ENCODE assay signal across 8 mouse cellular contexts in the genomic region with DNA sequence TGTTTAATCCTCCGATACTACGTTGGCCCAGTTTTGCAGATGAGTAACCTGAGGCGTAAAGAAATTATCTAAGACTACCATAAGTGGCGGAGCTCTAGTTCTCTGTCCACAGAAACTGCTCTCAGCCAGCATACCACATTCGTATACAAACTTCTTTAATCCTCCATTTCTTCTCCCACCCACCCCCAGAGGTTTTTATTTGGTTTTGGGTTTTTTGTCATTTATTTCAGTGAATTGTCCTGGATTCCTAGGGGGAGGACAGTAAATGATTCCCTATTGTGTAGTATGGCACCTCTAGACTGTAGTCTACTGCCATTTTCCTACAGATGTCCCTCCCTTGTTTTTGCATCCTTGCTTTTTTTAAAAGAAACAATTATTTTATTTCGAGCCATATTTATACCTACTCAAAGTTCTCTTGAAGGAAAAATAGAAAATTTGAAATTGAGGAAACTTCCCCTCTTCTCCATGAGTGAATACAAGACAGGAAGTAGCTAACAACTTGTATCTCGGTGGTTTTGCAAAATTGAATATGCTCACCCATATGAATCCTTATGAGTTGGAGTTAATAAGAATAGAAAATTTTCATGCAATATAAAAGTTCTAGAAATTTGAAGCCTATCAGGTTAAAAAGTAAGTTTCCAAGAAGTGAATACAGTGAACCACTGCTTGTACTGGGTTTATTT. TPM values are rescaled to one million over a fixed set of nuclear protein-coding genes. Genes with fewer than 3 reads are reported as not detected.
DNase-seq lines count a peak whose midpoint lies in the region; ATAC-seq and TF ChIP-seq lines count a peak whose summit lies in the region.

No protein-coding gene starts in this region.

- peak overlapping the region; percentile 57 for H3K4me3 ChIP-seq in kidney, adult 2 months (ENCODE audit: insufficient read depth, low read depth, low read length)
- H3K4me3 ChIP-seq in forebrain, embryonic 14.5 days (ENCODE audit: low read depth, low read length): peak overlapping the region; percentile 75
- peak overlapping the region; percentile 86 for H3K4me3 ChIP-seq in macrophage (ENCODE audit: inconsistent target)

- 8% methylated on average over 7 of the region's 7 CpGs for WGBS in kidney, adult 2 months
- 19% methylated on average over 7 of the region's 7 CpGs for WGBS in forebrain, embryonic 14.5 days
- 4% methylated on average over 7 of the region's 7 CpGs for WGBS in macrophage (ENCODE audit: missing documents)

- peaks cover 55% of the 10 kb centered on the region for H3K79me2 ChIP-seq in macrophage (ENCODE audit: inconsistent target)

- peak overlapping the region; percentile 73 for H3K4me2 ChIP-seq in forebrain, embryonic 14.5 days (ENCODE audit: low read length)

- no peak for ATAC-seq in forebrain, embryonic 14.5 days
- no peak for ATAC-seq in granulocyte monocyte progenitor cell, adult 5-6 weeks (replicated peaks; ENCODE audit: poor library complexity, severe bottlenecking)

- intact Hi-C loops in left cerebral cortex, postnatal 36 days (cut with DNase I): loop anchor here (2.0 kb wide), 1 partner anchor 109 kb away; a partner anchor contains a TSS

- TF ChIP-seq POLR2A in kidney, adult 2 months (IDR thresholded peaks at IDR 0.05; ENCODE audit: low read depth, low read length): no peak

- no peaks in the 10 kb centered on the region; the same call in 1 of the 2 replicates for H3K36me3 ChIP-seq in kidney, adult 2 months (ENCODE audit: control insufficient read depth, insufficient read depth, low read length)
- no peaks in the 10 kb centered on the region for H3K36me3 ChIP-seq in forebrain, embryonic 14.5 days (ENCODE audit: control insufficient read depth, insufficient read depth, low read length)
- H3K36me3 ChIP-seq in macrophage (ENCODE audit: inconsistent target): no peaks in the 10 kb centered on the region

- peak overlapping the region; percentile 89; the same call in 1 of the 2 replicates for H3K27ac ChIP-seq in kidney, adult 2 months (ENCODE audit: insufficient read depth, low read depth, low read length)
- H3K27ac ChIP-seq in forebrain, embryonic 14.5 days (ENCODE audit: low read depth, low read length): peak overlapping the region; percentile 84; the same call in 1 of the 2 replicates
- H3K27ac ChIP-seq in macrophage: peak overlapping the region; percentile 61

- peaks cover 8% of the 10 kb centered on the region; the same call in 1 of the 2 replicates for H3K4me1 ChIP-seq in kidney, adult 2 months (ENCODE audit: control insufficient read depth, insufficient read depth, low read length)
- peaks cover 4% of the 10 kb centered on the region for H3K4me1 ChIP-seq in forebrain, embryonic 14.5 days (ENCODE audit: control insufficient read depth, insufficient read depth, low read length)

- H3K9me3 ChIP-seq in forebrain, embryonic 14.5 days (replicated peaks; ENCODE audit: control insufficient read depth, low read length): no peaks in the 10 kb centered on the region

- H3K9ac ChIP-seq in forebrain, embryonic 14.5 days (ENCODE audit: low read length): peak overlapping the region; percentile 87

- no peak for DNase-seq in kidney, adult 2 months
- DNase-seq in kidney, postnatal 14 days: no peak
- peak; percentile 28 for DNase-seq in MEL-GATA-1-ER (ENCODE audit: extremely low read depth, low read depth)
- DNase-seq in forebrain, embryonic 14.5 days (ENCODE audit: low spot score): no peak
- DNase-seq in right cerebral cortex, adult 2 months (ENCODE audit: low spot score in 2 of 2): no peak
- no peak for DNase-seq in left cerebral cortex, postnatal 36 days (ENCODE audit: low spot score in 2 of 2)

- no peaks in the 10 kb centered on the region for H3K27me3 ChIP-seq in kidney, adult 2 months (replicated peaks; ENCODE audit: control insufficient read depth, insufficient read depth, low read length)
- H3K27me3 ChIP-seq in forebrain, embryonic 14.5 days (replicated peaks; ENCODE audit: control insufficient read depth, insufficient read depth, low read length): no peaks in the 10 kb centered on the region

- no peak for TF ChIP-seq CTCF in kidney, adult 2 months (conservative IDR thresholded peaks at IDR 0.05; ENCODE audit: insufficient read depth, insufficient read length, low read depth, low read length)

RNA-seq across cellular contexts. Expression of a gene that starts 0.7 kb away (rescaled TPM):
- polyA plus RNA-seq in kidney, adult 2 months (2012; rRNA removed): 29.4 and 35.5 TPM in 2 replicates
- polyA plus RNA-seq in forebrain, embryonic 14.5 days (2014; fragmentation: Nextera tagmentation; extraction: Ambion mirVana): 1.7 TPM in 2 replicates
- total RNA-seq in macrophage (2018; cell fraction: chromatin; rRNA removed): 10 to 100 TPM in 4 of 26 experiments, 1 to 10 TPM in 22; 3.5 to 16.3 (median 7.4) TPM
- 10 to 100 TPM in 1 of 26 experiments, 1 to 10 TPM in 11, under 1 TPM in 14; 0.55 to 31.1 (median 0.89) TPM for total RNA-seq in macrophage (2018; cell fraction: cytosol; rRNA removed)
- 10 to 100 TPM in 5 of 26 experiments, 1 to 10 TPM in 20, under 1 TPM in 1; 0.58 to 26.6 (median 3.9) TPM for total RNA-seq in macrophage (2018; cell fraction: nucleus; rRNA removed)
- polyA plus RNA-seq in macrophage (2018): 0.50 to 0.74 TPM (median 0.52 TPM) in 3 replicates
- 0.32 TPM in 1 of 2 replicates, not detected in the other for total RNA-seq in granulocyte monocyte progenitor cell, adult 5-6 weeks (2014; fragmentation: Nextera tagmentation)
- 0.52 and 0.82 TPM in 2 replicates for total RNA-seq in granulocyte monocyte progenitor cell, adult 5-6 weeks (2017)
- total RNA-seq in left cerebral cortex, postnatal 36 days (2021): 1 to 10 TPM; 2.0 to 2.1 TPM

RNA-seq across cellular contexts. Expression of a gene that starts 1.0 kb away (rescaled TPM):
- 4.9 and 6.0 TPM in 2 replicates for polyA plus RNA-seq in kidney, adult 2 months (2012; rRNA removed)
- 48.3 and 60.0 TPM in 2 replicates for polyA plus RNA-seq in forebrain, embryonic 14.5 days (2014; fragmentation: Nextera tagmentation; extraction: Ambion mirVana)
- 10 to 100 TPM; 14.8 to 66.9 (median 38.8) TPM for total RNA-seq in macrophage (2018; cell fraction: chromatin; rRNA removed)
- 10 to 100 TPM in 10 of 26 experiments, 1 to 10 TPM in 16; 5.7 to 14.2 (median 9.5) TPM for total RNA-seq in macrophage (2018; cell fraction: cytosol; rRNA removed)
- total RNA-seq in macrophage (2018; cell fraction: nucleus; rRNA removed): 10 to 100 TPM; 23.6 to 84.4 (median 39.7) TPM
- 8.7 to 14.4 TPM (median 10.6 TPM) in 3 replicates for polyA plus RNA-seq in macrophage (2018)
- total RNA-seq in granulocyte monocyte progenitor cell, adult 5-6 weeks (2014; fragmentation: Nextera tagmentation): 57.5 and 60.2 TPM in 2 replicates
- total RNA-seq in granulocyte monocyte progenitor cell, adult 5-6 weeks (2017): 28.0 and 45.7 TPM in 2 replicates
- 10 to 100 TPM; 14.4 to 19.9 TPM for total RNA-seq in left cerebral cortex, postnatal 36 days (2021)

Comparison
In these comparisons a context has a peak if more than half of its experiments do, and no peak if none do; other contexts are left out.
1. RNA of a gene that starts 0.7 kb away (polyA plus RNA-seq): 29.4 to 35.5 TPM in kidney, adult 2 months; 1.7 TPM in forebrain, embryonic 14.5 days and 0.50 to 0.74 TPM in macrophage; every median in the first group is over 10 times any median in the second.
2. Peak in every context shown above with its lines, with median percentiles within 50 percentile points of each other: H3K27ac ChIP-seq and H3K4me3 ChIP-seq.